Mouse (Mus musculus) midbrain, embryonic 13.5 days (tissue): ENCODE data around the gene Lcn5. TPM values are rescaled to one million over a fixed set of nuclear protein-coding genes. Genes with fewer than 3 reads are reported as not detected.
"Not testable (repeated sequence)": the region's sequence is repeated elsewhere in the genome, so short reads cannot be mapped to it uniquely, and the experiment has no call there.

ENCODE experiments used
- ATAC-seq: fragments of 200-750 bp; cut with Nextera tagmentation; 2 replicates; pipeline ENCODE4 v1.8.0; 2017; ENCODE audit warnings: mild to moderate bottlenecking, moderate TSS enrichment, moderate library complexity
- H3K27ac ChIP-seq: fragments of 300-500 bp; sonication (generic); 2 replicates; pipeline ENCODE4 v1.5.1; 2015; ENCODE audit warnings: inconsistent platforms, mild to moderate bottlenecking, moderate library complexity
- H3K27me3 ChIP-seq: fragments of 300-500 bp; sonication (generic); 2 replicates; pipeline ENCODE4 v1.6.1; 2015; ENCODE audit warnings: mild to moderate bottlenecking, inconsistent platforms
- H3K36me3 ChIP-seq: fragments of 300-500 bp; sonication (generic); 2 replicates; pipeline ENCODE4 v1.6.1; 2015; ENCODE audit warnings: mild to moderate bottlenecking, inconsistent platforms
- H3K4me1 ChIP-seq: fragments of 300-500 bp; sonication (generic); replicated peaks from 2 replicates; pipeline ENCODE4 v1.6.1; 2015; ENCODE audit warnings: inconsistent platforms
- H3K4me2 ChIP-seq: fragments of 300-500 bp; sonication (generic); replicated peaks from 2 replicates; pipeline ENCODE4 v1.6.1; 2015; ENCODE audit warnings: moderate library complexity, mild to moderate bottlenecking, inconsistent platforms
- H3K4me3 ChIP-seq: fragments of 300-500 bp; sonication (generic); replicated peaks from 2 replicates; pipeline ENCODE4 v1.5.1; 2015; ENCODE audit warnings: mild to moderate bottlenecking, inconsistent platforms
- H3K9ac ChIP-seq: fragments of 300-500 bp; sonication (generic); replicated peaks from 2 replicates; pipeline ENCODE4 v1.6.1; 2015; ENCODE audit warnings: mild to moderate bottlenecking, inconsistent platforms
- H3K9me3 ChIP-seq: fragments of 300-500 bp; sonication (generic); 2 replicates; pipeline ENCODE4 v1.6.1; 2016; ENCODE audit warnings: mild to moderate bottlenecking, inconsistent platforms
- WGBS: fragments of 180-500 bp; shearing (Covaris S2); methylation state at CpG from one replicate; pipeline ENCODE4 v1.1.7; 2015; 5-methylcytosine and 5-hydroxymethylcytosine counted together
- polyA plus RNA-seq: library from polyadenylated mRNA; unstranded; fragments of >200 nt; fragmentation: Nextera tagmentation; extraction: Ambion mirVana; gene quantifications from 2 replicates; pipeline ENCODE4 v1.2.1, GENCODE M21; 2015

Lcn5 gene
- polyA plus RNA-seq, 1 experiment from 2014 or later: not detected

- Histone ChIP-seq H3K27ac (no peak overlapping the region), H3K9ac (no peak overlapping the region), H3K4me1 (no peaks in the 10 kb centered on the region), H3K27me3 (no peaks in the 10 kb centered on the region), H3K9me3 (no peaks in the 10 kb centered on the region), H3K4me2 (no peak overlapping the region), H3K4me3 (no peak overlapping the region), H3K36me3 (no peaks in the 10 kb centered on the region)
- 64% methylated on average over 3 of the region's 4 CpGs for WGBS
- no peak for ATAC-seq
Observed at GRCm38 (mm10) chr2:25686941-25687340, 29.2 kb downstream of the Lcn5 start.

- no peak overlapping the region for H3K4me2 ChIP-seq
- no peak overlapping the region for H3K9ac ChIP-seq
- no peaks in the 10 kb centered on the region for H3K4me1 ChIP-seq
- H3K9me3 ChIP-seq: no peaks in the 10 kb centered on the region
- no peaks in the 10 kb centered on the region for H3K27me3 ChIP-seq
- no peak for ATAC-seq
- no peak overlapping the region for H3K4me3 ChIP-seq
- H3K36me3 ChIP-seq: no peaks in the 10 kb centered on the region
- no peak overlapping the region for H3K27ac ChIP-seq
Observed at GRCm38 (mm10) chr2:25694605-25695004, 36.9 kb downstream of the Lcn5 start.

DNA sequence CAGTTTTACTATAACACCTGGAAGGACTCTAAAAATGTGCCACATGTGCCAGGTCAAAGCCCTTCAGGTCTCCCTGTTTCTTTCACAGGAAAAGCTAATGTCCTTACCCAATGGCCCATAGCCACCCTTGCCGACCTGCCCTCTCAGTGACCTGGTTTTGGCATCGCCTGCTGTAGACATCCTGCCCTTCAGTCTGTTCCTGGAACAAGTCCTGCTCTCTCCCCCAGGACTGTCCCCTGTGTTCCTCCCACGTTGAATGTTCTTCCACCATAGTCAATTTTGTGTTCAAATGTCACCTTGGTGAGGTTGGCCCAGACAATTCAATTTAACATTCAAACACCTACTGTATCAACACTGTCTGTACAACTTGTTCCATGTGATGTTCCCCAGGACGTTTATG, 39.2 kb downstream of the Lcn5 start:
- WGBS: 70% methylated on average over 4 of the region's 4 CpGs
- no peaks in the 10 kb centered on the region for H3K27me3 ChIP-seq
- no peak overlapping the region for H3K4me2 ChIP-seq
- H3K9ac ChIP-seq: no peak overlapping the region
- H3K36me3 ChIP-seq: no peaks in the 10 kb centered on the region
- H3K4me1 ChIP-seq: no peaks in the 10 kb centered on the region
- ATAC-seq: no peak
- no peaks in the 10 kb centered on the region for H3K9me3 ChIP-seq
- H3K27ac ChIP-seq: no peak overlapping the region
- no peak overlapping the region for H3K4me3 ChIP-seq

- no peak overlapping the region for H3K4me2 ChIP-seq
- no peak for ATAC-seq
- H3K9ac ChIP-seq: no peak overlapping the region
- WGBS: 92% methylated on average over 2 of the region's 2 CpGs
- 0 out of 2 replicates have a peak, but pooled peaks cover 2% of the 10 kb centered on the region for H3K27me3 ChIP-seq
- no peaks in the 10 kb centered on the region for H3K4me1 ChIP-seq
- no peaks in the 10 kb centered on the region for H3K36me3 ChIP-seq
- no peaks in the 10 kb centered on the region for H3K9me3 ChIP-seq
- no peak overlapping the region for H3K4me3 ChIP-seq
- H3K27ac ChIP-seq: no peak overlapping the region
Observed at GRCm38 (mm10) chr2:25698696-25699095, 40.9 kb downstream of the Lcn5 start.

DNA sequence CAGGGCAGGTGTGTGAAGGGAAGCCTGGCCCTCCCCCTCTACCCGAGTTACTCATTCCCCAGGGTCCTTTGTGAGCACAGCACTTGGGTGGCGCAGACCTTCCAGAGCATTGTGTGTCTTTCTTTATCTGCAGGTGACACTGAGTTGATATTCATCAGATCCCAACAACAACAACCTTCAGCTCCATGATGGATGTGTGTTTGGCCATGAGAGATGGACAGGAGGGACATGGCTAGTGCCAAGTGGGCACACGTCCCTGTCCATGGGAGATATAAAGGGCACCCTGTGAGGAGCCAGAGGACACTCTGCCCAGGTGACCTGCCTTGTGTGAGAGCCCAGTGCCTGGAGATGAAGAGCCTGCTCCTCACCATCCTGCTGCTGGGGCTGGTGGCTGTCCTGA, 42.0 kb downstream of the Lcn5 start, which contains the start of gene Obp2a:
Gene Obp2a, plus strand, starts transcription at position 301 of the 400 bp plus-strand sequence.
- WGBS: 85% methylated on average over 3 of the region's 3 CpGs
- not testable (repeated sequence) for H3K27ac ChIP-seq, H3K4me1 ChIP-seq, ATAC-seq, H3K9ac ChIP-seq, H3K4me3 ChIP-seq, H3K9me3 ChIP-seq, H3K36me3 ChIP-seq, H3K4me2 ChIP-seq, H3K27me3 ChIP-seq

DNA sequence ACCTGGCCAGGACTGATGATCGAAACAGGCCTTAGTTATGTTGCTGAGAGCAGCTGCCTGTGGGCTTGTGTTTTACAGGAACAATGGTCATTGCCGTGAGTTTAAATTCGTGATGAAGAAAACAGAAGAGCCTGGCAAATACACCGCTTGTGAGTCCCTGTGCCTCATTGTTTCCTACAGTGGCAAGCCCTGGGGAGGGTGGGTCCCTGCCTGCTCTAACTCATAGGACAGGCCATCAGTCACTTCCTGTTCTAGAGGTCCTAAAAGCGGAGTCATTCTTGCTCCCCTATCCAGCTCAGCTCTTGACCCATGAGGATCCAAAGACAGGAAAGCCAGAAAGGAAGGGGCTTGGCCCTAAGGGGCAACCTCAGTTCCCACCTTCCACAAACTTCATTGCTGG, 43.2 kb downstream of the Lcn5 start:
- Histone ChIP-seq H3K4me3 (no peak overlapping the region), H3K9ac (no peak overlapping the region), H3K9me3 (no peaks in the 10 kb centered on the region), H3K4me1 (0 out of 2 replicates have a peak, but pooled peaks cover 2% of the 10 kb centered on the region), H3K36me3 (no peaks in the 10 kb centered on the region), H3K27ac (no peak overlapping the region), H3K4me2 (no peak overlapping the region), H3K27me3 (0 out of 2 replicates have a peak, but pooled peaks cover 2% of the 10 kb centered on the region)
- WGBS: 82% methylated on average over 5 of the region's 5 CpGs
- no peak for ATAC-seq

DNA sequence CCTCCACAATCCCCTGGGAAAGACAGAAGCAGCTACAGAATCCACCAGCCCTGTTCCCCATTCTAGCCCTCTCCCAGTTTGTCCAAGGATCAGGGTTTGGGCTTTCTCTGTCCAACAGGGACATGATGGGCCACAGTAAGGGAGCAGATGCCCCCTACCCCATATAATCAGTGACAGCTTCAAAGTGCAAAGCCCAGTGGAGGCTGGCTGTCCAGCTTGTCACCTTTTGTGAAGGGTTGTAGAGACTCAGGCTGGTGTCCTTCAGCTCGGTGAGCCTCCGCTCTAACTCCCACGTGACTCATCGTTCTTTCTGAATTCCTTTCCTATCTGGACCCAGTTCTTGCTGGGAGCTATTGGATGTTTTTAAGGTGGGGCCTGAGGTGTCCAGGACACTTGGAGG, 46.0 kb downstream of the Lcn5 start:
- no peak overlapping the region for H3K27ac ChIP-seq
- WGBS: 88% methylated on average over 4 of the region's 4 CpGs
- 0 out of 2 replicates have a peak overlapping the region, but pooled peaks have one; percentile 10 for H3K9ac ChIP-seq
- H3K4me2 ChIP-seq: no peak overlapping the region
- no peaks in the 10 kb centered on the region for H3K9me3 ChIP-seq
- H3K36me3 ChIP-seq: no peaks in the 10 kb centered on the region
- ATAC-seq: no peak
- 0 out of 2 replicates have a peak, but pooled peaks cover 2% of the 10 kb centered on the region for H3K27me3 ChIP-seq
- H3K4me1 ChIP-seq: peaks cover 13% of the 10 kb centered on the region
- H3K4me3 ChIP-seq: no peak overlapping the region

DNA sequence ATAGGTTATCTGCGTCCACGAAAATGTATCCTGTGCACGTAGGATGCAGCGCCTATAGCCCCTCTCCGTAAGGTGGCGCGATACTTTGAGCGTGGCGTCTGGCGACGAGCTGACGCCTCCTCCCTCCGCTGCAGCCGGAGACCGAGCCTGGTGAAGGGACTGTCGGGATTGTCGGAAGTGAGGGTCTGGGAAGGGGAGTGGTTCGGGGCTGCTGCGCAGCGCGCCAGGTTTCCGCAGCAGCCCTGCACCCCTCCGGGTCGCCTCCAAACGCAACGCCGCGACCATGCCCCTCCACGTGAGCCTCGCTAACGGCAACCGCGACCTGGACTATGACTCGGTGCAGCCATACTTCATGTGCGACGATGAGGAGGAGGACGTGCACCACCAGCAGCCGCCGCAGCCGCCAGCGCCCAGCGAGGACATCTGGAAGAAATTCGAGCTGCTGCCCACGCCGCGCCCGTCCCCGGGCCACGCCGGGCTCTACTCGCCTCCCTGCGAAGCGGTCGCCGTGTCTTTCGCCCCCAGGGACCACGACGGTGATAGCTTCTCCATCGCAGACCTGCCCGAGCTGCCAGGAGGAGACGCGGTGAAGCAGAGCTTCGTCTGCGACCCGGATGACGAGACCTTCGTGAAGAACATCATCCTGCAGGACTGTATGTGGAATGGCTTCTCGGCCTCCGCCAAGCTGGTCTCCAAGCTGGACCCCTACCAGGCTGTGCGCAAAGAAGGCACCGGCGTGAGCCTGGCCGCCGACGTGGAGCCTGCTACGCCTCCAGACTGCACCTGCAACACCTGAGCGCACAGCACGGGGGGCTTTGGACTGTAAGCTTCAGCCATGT, 49.1 kb downstream of the Lcn5 start, which contains the start of gene Bmyc:
Gene Bmyc, plus strand, starts transcription at position 97 of the 839 bp plus-strand sequence.
- under 1% methylated on average over 75 of the region's 78 CpGs for WGBS

GRCm38 (mm10) chr2:25708121-25708520, 50.4 kb downstream of the Lcn5 start:
- Histone ChIP-seq H3K27me3 (no peaks in the 10 kb centered on the region), H3K4me1 (peaks cover 21% of the 10 kb centered on the region), H3K9me3 (no peaks in the 10 kb centered on the region), H3K36me3 (no peaks in the 10 kb centered on the region), H3K4me2 (peak overlapping the region; percentile 44), H3K9ac (peak overlapping the region; percentile 15), H3K4me3 (peak overlapping the region; percentile 20), H3K27ac (no peak overlapping the region)
- no peak for ATAC-seq
- WGBS: 82% methylated on average over 2 of the region's 2 CpGs

More for the DNA sequence above, 49.1 kb downstream of the Lcn5 start, which contains the start of gene Bmyc:
- ATAC-seq: peak; percentile 97
- Histone ChIP-seq H3K27me3 (0 out of 2 replicates have a peak, but pooled peaks cover 2% of the 10 kb centered on the region), H3K4me3 (peak within 1 kb of the TSS; percentile 82), H3K4me1 (peaks cover 21% of the 10 kb centered on the region), H3K27ac (peak within 1 kb of the TSS; percentile 78), H3K9ac (peak within 1 kb of the TSS; percentile 87), H3K9me3 (no peaks in the 10 kb centered on the region), H3K36me3 (no peaks in the 10 kb centered on the region), H3K4me2 (peak within 1 kb of the TSS; percentile 77)

GRCm38 (mm10) chr2:25709056-25709455, 51.3 kb downstream of the Lcn5 start:
- not testable (repeated sequence) for H3K27ac ChIP-seq, H3K9me3 ChIP-seq, H3K4me3 ChIP-seq, ATAC-seq, H3K27me3 ChIP-seq, H3K36me3 ChIP-seq
- WGBS: 97% methylated on average over 1 of the region's 1 CpGs
- Histone ChIP-seq H3K4me2 (0 out of 2 replicates have a peak overlapping the region, but pooled peaks have one; percentile 44), H3K4me1 (peaks cover 21% of the 10 kb centered on the region), H3K9ac (0 out of 2 replicates have a peak overlapping the region, but pooled peaks have one; percentile 15)

DNA sequence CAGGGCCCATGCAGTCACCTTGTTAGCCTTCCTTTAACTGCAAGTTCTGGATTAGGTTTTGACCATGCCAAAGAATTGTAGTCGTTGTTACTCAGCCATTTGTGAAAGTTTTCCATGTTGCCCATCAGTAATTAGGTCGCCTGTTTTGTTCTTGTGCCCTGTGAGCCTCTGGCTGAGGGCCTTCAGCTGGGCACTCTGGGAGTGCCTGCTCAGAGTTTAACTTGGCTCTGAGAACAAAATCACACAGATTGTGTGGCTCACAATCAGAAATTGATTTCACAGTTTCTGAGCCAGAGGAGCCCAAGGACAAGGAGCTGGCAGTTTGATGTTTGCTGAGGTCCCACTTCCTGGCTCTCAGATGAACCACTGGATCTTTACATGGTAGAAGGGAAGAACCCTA, 52.0 kb downstream of the Lcn5 start:
- not testable (repeated sequence) for H3K4me2 ChIP-seq, H3K9me3 ChIP-seq, H3K36me3 ChIP-seq, H3K27me3 ChIP-seq, H3K27ac ChIP-seq, H3K9ac ChIP-seq, H3K4me3 ChIP-seq, ATAC-seq
- H3K4me1 ChIP-seq: peaks cover 21% of the 10 kb centered on the region
- WGBS: 87% methylated on average over 2 of the region's 2 CpGs
